Mouse (Mus musculus): Measurements from ENCODE around the gene Rnf157.

The Rnf157 gene

DNA sequence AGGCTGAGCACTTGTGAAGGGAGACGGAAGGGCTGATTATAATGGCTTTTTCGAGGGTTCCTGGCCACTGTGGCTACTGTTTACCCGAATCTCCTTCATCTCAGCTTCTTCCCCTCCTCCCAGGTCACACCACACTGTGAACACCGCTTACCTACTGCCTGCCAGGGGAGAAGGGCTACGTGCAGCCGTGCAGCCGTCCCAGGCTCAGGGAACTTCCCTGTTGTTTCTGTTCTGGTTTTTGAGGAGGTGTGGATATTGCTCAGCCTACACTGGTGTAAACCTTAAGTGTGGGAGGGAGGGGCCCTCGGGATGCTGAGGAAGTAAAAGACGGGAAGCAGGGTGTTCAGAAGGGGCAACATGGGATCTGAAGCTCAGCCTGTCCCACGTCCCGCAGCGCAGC, 75.8 kb downstream of the Rnf157 start:
- no peak for DNase-seq (ENCODE audit: low spot score in 2 of 2)

DNA sequence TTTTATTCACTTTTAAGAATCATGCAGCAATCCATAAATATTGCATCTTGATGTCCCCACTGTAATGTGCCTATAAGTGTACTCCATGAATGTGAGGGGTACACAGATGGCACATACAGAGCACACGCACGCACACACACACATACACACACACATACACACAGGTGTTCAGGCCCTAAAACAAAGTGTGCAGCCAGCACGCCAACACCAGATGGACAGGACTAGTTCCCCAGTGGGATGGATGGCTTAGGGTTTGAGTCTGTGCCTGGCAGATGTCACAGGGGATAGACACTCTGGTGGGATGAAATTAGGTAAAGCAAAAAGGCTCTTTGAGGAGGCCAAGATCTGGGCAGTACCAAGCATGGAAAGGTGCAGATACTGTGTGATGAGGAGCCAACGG, 76.4 kb downstream of the Rnf157 start:
- DNase-seq (ENCODE audit: low spot score in 2 of 2): no peak

DNA sequence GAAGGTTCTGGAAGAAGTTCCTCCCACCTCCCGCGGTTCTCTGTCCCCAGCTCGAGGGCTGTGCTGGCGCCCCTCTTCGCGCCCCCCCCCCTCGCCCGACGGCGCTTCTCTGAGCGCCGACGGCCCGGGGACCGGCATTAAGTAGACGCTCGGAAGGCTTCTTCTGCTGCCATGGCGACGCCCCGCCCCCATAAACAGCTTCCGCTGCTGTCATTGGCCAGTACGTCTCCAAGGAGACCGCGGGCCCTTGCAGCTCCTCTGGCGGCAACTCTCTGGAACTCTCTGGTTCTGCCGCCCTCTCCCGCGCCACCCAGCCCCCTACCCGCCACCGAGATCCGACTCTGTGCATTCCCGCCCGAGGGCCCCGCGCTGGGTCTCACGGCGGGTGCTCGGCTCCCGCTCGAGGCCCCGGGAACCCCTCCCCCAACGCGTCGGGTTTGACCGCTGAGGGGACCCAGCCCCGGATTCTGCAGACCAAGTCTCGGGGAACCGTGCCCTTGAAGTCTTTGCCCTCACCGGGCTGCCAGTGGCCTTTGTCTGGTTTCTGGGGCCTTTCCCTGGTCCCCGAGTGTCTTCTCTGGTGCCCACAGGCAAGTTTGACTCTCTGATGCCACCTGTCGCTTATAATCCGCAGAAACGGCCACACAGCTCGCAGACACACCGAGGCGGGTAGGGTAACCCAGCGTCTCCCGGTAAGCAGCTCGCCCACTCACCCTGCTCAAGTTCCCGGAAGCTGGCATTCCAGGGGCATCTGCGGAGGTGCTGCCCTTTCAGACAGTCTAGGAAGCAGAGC, 77.4 kb downstream of the Rnf157 start, which contains the start of gene Foxj1:
Gene Foxj1 (minus strand): TSS at position 156 of the 793 bp plus-strand sequence.
- peak; percentile 91 to 99 for DNase-seq (ENCODE audit: low spot score in 2 of 2)

DNA sequence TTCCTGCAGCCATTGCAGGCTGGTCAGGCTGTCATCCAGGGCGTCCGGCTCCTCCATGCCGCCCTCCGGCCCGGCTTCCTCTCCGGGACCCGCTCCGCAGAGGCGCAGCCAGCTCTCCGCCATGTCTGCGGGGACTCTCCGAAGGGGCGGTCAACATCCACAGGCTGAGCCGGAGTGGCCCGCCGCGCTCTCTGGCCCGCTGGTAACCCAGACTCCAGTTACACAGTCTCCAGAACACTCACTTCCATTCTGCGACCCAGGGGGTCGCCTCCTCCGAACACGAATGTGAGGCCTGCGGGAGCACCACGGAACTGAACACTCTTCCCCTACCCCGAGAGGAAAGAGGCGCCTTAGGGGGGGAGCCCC, 78.4 kb downstream of the Rnf157 start:
- no peak for DNase-seq (ENCODE audit: low spot score in 2 of 2)

DNA sequence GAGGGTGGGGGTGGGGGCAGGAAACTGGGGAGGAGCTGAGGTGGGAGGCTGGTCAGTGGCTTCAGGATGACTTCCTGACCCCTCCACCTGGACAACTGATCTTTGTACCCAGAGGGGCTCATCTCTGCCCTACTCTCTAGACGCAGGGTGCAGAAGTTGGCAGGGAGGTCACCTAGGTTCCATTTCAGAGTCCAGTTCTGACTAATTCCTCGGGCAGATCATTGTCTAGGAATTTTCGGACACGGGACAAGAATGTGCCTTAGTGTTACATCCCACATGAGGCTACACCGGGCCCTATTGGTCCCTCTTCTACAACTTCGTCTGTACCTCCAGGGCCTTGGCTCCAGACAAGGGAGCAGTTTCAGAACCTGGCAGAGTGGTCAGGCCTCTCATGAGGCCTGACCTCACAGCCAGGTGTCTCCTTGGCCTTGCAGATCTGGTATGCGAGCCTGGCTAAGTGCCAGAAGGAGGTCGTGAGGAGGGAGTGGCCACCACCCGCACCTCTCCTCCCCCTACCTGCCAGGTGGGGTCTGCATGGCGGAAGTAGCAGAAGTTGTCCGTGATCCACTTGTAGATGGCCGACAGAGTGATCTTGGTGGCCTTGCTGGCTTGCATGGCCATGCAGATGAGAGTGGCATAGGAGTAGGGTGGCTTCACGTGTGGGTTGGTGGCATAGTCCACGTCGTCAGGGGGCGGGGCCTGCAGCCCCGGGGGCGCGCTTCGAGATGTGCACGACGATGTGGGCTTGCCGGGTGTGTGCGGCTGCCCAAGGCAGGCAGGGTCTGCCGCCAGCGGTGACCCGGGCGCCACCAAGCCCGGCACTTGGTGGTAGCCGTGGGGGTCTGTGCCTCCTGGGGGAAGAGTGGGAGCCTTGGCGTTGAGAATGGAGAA, 79.1 kb downstream of the Rnf157 start:
- DNase-seq (ENCODE audit: low spot score in 2 of 2): no peak

DNA sequence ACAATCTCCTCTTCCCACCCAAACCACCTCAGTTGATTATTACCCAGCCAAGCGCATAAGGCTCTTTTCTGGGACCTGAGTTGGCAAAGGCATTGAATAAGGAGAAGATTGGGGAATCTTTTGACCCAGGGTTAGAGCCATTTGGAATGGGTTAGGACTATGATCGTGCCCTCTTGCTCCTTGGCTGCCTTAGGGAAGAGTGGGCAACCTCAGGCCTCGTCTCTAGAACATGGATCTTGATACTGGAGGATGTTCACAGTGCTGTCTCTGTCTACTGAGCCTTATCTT, 79.9 kb downstream of the Rnf157 start:
- DNase-seq (ENCODE audit: low spot score in 2 of 2): no peak

DNA sequence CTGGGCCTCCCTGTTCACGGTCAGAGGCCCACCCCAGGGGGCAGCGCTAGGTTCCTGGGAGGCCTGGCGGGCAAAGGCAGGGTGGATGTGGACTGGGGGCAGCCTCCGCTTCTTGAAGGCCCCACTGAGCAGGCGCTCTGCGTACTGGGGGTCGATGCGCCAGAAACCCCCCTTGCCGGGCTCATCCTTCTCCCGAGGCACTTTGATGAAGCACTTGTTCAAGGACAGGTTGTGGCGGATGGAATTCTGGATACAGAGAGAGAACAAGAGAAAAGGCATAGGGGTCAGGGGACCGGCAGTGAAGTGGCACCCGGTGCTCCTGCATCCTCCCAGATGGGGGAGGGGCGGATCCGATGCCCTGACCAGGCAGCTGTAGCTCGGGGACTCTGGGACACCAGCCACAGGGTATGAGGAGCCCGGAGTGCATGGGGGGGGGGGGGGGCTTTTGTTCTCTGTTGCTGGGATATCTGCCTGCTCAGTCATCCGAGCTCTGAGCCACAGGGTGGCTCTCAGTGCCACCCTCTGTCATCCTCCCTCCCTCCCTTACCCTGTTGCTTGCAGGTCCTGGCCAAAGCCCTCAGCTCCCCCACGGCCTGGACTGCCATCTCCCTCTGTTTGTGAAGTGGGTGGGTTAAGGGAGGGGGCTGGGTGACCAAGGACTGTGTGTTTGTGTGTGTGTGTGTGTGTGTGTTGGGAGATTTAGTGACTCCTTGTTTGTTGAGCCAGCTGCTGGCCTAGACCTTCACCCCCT, 80.4 kb downstream of the Rnf157 start:
- no peak for DNase-seq (ENCODE audit: low spot score in 2 of 2)

DNA sequence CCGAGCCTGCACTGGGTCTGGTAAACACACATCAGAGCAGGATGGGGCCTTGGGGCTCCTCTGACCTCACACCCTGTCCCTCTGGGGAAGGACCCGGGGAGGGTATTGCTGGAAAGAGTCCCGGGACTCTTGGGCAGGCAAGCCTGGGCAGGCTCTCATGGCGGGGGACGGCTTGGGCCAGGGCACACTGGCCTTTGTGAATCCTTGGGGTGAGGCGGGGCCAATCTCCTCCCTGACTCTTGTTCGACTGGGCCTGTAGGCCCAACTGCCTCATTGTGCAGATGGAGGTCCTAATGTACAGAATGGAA, 82.7 kb downstream of the Rnf157 start:
- peak; percentile 56 to 60 for DNase-seq (ENCODE audit: low spot score in 2 of 2)

DNA sequence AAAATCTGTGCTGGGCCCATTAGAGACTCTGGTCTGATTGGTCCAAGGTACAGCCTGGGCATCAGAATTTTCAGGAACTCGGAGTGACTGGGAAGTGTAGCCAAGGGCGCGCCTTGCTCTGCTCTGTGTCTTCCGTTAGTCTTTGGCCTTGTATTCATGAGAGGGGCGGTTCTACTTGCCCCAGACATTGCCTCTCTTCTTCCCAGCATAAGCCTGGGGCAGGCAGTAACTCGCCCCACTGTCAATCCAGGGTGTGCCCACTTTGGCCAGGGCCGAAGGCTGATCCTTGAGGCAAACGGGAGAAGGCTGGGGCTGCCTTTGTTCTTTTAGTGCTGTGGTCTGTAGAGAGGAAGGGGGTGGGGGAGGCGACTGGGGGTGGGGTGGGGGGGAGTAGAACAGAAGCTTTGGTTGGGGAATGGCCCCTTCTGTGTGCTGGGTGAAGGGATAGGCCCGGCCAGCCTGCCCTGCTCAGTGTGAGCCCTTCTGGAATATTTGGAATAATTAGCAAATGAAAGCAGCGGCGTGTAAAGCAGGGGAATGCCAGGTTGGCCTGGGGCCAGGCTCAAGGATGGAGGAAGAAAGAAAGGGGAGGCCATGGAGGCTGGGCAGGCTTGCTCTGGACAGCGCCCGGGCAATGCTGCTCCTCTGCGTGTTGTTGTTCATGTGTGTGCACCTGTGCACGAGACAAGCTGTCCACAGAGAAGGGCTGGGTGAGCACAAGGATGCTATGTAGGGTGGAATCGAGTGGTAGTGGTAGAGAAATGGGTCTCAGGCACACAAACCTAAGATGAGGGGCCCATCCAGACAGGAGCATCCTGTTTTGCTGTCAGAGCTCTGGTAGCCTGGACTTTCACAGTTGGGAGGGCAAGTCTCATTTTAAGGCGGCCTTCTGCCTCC, 83.3 kb downstream of the Rnf157 start:
- DNase-seq (ENCODE audit: low spot score in 2 of 2): peak in 1 of 2 experiments; percentile 61

DNA sequence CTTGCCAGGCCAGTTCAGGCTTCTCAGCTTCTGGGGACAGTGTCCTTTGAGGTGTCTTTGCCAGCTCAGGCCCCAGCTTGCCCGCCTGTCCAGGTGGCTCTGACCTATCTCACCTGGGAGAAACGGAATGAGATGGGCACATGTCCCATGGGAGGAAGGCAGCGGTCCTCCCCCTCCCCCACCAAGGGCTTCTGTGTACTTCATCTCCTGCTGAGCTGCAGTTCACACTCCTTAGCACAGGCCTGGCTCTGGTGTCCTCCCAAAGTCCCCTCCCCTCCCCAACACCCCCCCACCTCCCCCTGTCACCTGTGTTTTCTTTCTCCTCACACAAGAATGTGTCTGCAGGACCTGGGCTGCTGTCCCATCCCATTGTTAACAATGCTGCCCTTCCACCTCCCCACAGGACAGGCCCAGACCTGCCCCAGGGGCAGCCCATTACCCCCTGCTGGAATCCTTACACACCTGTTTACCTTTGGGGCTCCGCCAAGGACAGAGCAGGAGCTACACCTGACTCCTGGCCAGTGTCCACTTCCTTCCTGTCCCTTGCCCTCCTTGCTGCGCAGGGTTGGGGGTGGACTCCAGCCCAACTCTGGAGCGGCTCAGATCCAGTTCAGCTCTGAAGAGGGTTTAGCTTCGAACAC, 85.7 kb downstream of the Rnf157 start:
- peak; percentile 52 to 84 for DNase-seq (ENCODE audit: low spot score in 2 of 2)

DNA sequence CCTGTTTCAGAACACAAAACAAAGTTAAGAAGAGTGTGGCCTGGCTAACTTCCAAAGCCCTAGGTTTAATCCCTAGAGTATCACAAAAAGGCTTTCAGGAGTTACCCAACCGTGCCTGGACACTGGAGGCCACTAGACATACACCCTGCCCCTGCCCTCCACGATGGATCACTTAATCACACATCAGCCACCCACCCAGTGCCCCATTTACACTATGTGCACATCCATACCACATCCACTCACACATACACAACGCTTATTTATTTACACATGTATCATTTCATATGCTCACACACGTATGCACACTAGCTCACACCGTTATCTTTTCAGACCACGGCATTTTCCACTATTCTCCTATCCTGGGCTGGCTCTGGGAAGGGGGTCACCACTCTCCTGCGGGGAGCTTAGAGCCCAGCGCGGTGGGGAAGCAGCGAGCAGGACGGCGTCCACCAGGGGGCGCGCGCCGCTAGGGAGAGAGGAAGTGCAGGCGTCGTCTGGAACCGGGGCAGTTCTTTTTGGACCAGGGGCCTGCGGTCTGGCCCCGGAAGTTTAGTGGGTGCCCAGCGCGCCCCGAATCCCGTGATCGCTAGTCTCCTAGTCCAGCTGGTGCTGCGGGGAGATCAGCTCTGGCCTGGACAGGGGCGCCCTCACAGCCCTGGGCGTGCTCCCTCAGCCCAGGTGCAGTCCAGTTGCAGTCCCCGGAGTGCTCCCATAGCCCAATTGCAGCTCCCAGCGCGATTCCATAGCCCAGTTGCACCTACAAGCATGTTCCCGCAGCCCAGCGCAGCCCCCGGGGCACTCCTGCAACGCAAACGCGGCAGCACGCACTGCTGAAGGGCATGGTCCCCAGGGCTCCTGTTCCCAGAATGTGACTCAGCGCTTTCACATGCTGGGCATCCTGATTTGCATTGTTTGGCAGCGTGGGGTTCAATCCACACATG, 93.8 kb downstream of the Rnf157 start:
- DNase-seq (ENCODE audit: low spot score in 2 of 2): peak; percentile 76 to 86

DNA sequence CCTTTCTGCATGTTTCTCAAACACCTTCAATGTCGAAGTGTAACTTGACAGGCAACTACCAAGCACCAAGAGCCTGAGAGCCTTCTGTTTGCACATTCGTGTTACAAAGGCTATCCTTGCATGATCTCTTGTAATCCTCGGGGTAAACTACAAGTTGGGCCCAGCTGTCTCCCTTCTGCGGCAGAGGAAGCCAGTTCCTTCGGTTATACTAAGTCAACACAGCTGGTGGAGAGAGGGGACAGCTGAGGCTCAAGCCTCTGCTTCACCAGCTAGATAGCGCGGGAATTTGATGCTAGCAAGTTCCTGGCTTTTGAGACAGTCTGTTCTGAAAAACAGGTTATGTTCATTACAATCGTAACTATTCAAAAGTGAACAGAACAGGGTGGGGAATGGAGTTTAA, 100.5 kb downstream of the Rnf157 start:
- no peak for DNase-seq (ENCODE audit: low spot score in 2 of 2)

DNA sequence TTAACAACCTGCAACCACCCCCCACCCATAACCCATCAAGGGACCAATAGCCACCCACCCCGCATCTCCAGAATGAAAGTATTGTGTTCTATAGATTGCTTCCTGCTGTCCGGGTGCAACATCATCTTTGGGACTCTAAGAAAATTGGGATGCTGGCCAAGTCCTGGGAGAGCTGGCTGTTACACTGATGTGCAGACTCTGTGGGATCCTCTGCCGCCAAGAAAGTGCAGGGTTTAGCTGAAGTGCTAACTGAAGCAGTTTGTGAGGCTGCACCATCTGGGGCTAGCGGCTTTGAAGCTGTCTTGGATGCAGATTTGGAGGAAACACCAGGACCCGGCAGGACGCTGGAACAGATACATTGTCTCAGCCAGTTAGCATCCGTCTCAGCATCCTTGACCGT, 101.7 kb downstream of the Rnf157 start:
- DNase-seq (ENCODE audit: low spot score in 2 of 2): no peak

DNA sequence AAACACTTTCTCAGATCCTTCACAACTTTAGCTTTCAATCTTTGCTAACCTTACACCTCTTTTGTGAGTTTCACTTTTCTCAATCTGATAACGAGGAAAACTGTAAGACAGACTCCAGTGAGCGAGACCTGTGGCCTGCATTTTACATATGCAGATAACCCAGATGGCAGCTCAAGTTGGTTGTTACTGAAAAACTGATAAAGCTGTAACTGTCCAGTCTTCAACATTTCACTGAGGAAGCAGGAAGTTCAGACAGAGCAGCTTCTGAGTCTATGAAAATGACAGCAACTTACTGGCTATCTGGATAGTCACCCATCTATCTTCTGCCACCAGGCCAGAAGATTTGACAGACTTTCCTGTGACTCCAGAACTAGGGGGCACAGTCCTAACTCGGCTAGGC, 103.2 kb downstream of the Rnf157 start:
- no peak for DNase-seq (ENCODE audit: low spot score in 2 of 2)

DNA sequence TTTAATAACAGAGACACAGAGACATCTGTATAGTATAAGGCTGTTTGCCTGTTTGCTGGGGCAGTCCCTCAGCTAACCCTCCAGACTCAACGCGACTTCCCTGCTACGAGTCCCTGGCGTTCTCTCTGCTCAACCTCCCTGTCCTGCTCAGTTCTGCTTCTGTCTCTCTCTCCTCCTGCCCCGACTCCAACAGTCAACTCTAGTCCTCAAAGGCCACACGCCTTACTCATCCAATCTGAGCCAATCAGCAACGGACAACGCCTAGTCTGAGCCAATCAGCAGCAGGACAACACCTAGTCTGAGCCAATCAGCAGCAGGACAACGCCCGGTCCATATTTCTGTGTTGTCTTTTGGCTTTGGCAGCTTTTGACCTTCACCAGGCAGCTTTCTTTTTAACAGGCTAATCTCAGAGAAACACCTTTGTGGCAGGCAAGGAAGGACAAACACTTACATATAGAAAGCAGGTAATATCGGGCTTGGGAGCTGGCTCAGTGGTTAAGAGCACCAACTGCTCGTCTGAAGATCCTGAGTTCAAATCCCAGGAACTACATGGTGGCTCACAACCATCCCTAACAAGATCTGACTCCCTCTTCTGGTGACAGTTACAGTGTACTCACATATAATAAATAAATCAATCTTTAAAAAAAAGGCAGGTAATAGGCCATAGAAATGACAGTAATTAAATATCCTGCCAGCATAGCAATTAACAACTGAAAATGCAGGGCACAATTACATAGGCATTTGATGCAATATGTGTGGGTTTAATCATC, 104.9 kb downstream of the Rnf157 start:
- DNase-seq (ENCODE audit: low spot score in 2 of 2): no peak

DNA sequence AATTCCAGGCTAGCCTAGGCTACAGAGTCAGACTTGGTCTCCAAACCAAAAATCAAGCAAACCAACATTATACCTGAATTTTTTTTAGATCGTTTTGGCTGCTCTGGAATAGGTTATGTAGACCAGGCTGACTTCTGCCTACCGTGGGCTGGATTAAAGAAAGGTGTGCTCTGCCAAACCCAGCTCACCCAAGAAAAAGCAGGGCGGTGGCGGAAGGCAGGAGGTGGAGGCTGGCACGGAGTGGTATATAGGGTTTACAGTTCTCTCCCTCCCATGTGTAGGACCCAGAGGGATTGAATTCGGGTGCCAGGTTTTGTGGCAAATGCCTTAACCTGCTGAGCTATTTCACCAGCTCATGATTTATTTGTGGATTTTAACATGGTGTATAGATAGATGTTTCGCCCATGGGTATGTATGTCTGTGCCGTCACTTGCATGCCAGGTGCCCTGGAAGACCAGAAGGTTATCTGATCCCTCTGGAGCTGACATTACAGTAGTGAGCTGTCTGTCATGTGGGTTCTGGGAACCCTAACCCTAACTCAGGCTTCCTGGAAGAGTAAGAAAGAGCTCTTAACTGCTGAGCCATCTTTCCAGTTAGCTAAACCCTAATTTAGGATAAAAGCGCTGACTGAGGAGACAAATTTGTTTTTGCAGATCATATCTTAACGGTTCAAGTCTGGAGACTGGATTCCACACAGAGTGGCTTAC, 105.7 kb downstream of the Rnf157 start, which contains the start of gene Exoc7:
Gene Exoc7 (minus strand): TSS at position 215 of the 707 bp plus-strand sequence.
- DNase-seq (ENCODE audit: low spot score in 2 of 2): no peak

DNA sequence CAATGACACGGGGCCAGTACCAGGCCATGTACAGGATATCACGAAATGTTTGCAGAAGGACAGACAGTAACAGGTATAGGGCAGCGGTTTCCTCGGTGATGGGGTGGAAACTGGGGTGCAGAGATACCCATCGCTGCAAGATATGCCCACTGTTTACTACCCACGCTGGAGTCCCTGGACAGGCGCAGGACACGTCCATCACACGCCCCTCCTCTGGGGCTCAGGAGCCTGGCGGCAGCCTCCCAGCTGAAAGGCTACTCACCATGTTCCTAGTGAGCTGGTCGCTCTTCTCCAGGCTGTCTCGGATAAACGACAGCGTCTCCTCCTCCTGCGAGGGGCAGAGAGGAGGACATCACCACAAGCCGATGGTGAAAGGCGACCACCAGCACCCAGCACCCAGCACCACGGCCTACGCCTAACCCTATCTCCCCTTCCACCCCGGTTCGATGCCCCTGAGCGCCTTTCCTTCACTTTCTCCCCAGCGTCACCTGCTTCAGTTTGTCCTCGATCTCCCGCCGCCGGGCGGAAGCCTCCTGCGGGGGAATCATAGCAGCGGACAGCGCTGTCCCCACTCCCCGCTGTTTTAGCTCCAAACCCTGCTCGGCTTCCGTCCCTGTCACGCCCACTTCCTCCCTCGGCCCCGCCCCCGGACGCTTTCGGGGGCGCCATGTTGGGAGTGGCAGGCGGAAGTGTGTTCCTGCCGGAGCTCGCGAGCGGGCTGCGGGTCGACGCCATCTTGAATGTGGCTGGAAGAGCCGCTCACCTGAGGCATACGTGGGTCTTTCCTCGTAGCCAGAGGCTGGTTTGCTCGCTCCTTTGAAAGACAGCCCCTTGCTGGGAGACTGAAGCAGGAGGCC, 106.5 kb downstream of the Rnf157 start:
- peak; percentile 89 to 90 for DNase-seq (ENCODE audit: low spot score in 2 of 2)

All from urinary bladder, adult 18-20 months (tissue).